Mouse (Mus musculus) spleen, postnatal 4 days (tissue): ENCODE measurements around the gene Lefty2.
"Not testable (repeated sequence)": the region's sequence is repeated elsewhere in the genome, so short reads cannot be mapped to it uniquely, and the experiment has no call there.

Experiments
- DNase-seq, 2 experiments: peaks; one replicate each; pipeline ENCODE4 v3.0.0; 2022; ENCODE audit warnings: low spot score in 2 of 2

Gene Lefty2

DNA sequence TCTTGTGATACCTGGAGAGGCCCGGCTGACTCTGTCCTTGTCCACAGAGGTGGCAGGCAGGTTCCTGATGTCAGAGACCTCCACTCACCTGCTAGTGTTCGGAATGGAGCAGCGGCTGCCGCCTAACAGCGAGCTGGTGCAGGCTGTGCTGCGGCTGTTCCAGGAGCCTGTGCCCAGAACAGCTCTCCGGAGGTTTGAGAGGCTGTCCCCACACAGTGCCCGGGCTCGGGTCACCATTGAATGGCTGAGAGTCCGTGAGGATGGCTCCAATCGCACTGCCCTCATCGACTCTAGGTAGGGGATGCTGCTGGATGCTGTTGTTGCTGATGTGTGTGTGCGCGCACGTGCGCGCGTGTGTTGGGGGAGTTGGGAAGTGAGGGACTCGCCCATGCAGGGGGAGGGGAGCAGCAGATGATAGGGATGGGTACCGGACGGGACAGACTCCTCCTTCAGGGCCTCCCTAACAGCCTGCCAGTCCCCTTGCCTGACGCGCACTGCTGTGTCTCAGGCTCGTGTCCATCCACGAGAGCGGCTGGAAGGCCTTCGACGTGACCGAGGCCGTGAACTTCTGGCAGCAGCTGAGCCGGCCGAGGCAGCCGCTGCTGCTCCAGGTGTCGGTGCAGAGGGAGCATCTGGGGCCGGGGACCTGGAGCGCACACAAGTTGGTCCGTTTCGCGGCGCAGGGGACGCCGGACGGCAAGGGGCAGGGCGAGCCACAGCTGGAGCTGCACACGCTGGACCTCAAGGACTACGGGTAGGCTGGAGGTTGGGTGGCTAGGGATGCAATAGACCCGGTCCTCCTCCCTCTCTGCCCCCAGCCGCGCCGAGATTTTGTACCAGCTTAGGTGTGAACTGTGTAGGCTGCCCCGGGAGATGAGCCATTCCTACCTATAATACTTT is 1.4 kb downstream of the Lefty2 start:
- DNase-seq: not testable (repeated sequence)

DNA sequence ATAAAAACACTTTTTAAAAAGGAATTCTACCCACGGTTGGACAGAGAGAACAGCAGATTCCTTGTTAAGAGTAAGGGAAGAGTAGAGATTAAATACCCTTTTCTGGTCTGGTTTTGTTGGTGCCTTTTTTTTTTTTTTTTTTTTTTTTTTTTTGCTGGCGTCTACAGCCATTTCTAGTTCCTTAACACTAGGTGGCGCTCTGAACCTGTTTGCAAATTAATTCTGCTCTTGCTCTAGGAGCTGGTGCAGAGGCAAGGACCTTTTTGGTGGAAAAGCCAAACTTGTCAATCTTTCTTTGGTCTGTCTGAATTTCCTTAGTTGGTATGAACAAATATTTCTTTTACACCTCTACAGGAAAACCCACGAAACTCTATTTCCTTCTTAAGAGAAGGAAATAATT is 8.2 kb downstream of the Lefty2 start:
- peak in 1 of 2 experiments; percentile 50 for DNase-seq

DNA sequence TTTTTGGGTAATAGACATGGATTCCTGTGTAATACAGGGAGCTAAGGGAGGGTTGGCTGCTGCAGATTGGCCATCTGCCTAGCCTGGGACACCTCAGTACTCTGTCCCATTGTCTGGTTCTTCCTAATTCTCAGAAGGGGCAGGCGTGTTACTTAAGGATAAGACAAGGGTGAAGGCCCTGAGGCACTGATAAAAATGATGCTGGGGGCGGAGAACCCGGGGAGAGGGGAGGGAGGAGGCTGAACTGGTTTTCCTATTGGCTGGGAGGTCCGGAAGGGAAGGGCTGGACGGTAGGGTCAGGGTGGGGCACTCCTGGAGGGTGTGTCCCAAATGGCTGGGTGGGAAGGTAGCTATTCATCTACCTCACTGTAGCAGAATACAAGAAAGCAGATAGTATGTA is 10.0 kb downstream of the Lefty2 start:
- DNase-seq: peak; percentile 86 to 88

DNA sequence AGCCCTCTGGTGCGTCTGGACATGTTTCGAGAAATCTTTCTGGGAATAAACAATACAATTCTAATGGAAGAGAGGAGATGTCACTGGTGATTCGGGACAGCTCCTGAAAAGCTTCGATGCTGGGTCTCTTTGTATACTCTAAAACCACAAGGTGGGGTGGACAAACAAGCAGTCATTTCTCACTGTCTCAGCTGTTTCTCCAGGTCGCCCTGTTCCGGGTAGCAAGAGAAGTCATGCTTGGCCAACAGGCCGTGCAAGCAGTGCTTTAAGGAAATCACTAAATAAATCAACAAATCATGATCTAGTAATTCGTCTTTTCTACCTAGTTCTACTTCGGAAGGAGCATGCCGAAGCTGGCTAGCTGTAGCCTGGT is 10.7 kb downstream of the Lefty2 start:
- peak in 1 of 2 experiments; percentile 28 for DNase-seq

DNA sequence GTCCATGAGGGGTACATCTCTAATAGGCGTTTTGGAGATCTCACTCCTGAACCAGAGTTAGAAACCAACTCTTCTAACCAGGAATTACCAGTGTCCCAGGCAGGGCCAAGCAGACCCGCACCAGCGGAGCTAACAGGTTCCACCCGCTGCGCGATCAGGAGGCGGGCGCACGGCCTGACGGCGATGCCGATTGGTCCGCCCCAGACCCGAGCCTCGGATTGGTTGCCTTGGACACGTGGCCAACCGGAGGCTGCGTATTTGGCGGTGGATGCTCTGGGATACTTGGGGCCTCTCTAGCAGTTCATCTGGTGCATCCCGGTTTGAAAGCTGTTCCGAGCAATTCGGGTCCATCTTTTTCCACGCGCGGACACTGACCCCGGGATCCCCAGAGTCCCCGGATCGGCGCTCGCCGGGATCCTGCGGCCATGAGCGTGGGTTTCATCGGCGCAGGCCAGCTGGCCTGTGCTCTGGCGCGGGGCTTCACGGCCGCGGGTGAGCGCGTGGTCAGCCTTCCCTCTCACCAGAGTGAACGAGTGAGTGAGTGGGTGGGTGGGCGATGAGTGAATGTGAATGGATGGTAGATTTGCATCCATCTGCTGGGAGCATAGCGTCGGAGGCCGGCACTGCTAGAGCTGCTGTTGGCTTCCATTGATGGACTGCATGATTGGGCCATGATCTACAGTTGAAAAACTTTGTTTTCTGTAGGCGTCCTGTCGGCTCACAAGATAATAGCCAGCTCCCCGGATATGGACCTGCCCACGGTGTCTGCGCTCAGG is 11.3 kb downstream of the Lefty2 start, which contains the start of gene Pycr2:
TSS of gene Pycr2 (plus strand) at position 255 of the 776 bp plus-strand sequence.
- DNase-seq: peak; percentile 94 to 97

DNA sequence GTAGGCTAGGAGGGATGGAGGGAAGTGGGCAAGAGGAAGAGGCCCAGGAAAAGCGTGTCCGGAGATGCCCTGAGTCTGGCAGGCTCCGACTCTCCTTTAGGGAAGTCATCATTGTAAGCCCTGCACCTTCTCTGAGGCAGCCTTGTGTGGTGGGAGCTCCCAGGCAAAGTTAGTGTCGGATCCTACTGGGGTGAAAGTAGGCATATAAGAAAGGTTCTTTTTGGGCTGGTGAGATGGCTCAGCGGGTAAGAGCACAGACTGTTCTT is 11.8 kb downstream of the Lefty2 start:
- DNase-seq: no peak

DNA sequence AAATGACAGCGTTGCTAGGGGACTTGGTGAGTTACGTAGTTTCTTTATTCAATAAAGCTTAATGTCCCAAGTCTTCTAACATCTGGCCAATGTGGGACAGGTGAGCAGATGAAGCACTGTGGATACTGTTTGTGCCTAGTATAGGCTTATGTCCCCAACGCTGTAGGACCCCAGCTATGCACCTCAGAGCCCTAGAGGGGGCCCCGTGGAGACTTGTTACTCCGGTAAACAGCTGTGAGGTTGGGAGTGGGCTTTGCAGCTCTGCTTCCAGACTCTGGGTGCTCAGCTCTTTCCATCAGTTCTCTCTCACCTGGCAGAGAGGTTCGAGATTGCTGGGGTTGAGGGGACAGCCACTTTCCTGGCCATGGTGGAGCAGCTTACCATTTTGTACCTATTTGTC is 12.4 kb downstream of the Lefty2 start:
- DNase-seq: no peak

DNA sequence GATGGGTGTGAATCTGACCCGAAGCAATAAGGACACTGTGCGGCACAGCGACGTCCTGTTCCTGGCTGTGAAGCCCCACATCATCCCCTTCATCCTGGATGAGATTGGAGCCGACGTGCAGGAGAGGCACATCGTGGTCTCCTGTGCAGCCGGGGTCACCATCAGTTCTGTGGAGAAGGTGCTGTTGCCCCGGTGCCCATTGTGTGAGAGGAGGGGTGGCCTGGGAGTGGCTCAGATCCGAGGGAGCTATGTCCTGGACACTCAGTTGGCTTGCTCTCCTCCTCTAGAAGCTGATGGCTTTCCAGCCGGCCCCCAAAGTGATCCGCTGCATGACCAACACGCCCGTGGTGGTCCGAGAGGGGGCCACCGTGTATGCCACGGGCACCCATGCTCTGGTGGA is 13.0 kb downstream of the Lefty2 start:
- no peak for DNase-seq

DNA sequence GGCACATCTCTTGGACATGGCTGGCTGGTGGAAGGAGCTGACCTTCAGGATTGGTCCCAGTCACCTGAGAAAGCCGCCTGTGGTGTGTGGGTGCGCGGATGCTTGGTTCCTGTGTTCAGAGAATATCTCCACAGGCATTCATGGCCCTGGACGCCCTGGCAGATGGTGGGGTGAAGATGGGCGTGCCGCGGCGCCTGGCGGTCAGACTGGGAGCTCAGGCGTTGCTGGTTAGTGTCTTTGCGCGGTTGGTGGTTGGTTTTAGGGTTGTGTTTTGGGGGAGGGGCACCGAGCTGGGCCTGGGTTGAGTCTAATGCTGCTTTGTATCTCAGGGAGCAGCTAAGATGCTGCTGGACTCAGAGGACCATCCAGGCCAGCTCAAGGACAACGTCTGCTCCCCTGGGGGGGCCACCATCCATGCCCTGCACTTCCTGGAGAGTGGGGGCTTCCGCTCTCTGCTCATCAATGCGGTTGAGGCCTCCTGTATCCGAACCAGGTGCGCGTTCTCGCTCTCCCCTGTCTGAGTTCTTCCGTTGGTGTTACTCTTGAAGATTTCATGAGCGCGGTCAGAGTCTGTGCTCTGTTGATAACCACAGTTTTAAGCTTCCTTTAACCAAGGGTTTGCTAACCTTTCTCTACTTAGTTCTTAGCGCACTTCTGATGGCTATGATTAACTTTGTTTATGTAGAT is 13.7 kb downstream of the Lefty2 start:
- peak in 1 of 2 experiments; percentile 43 for DNase-seq

DNA sequence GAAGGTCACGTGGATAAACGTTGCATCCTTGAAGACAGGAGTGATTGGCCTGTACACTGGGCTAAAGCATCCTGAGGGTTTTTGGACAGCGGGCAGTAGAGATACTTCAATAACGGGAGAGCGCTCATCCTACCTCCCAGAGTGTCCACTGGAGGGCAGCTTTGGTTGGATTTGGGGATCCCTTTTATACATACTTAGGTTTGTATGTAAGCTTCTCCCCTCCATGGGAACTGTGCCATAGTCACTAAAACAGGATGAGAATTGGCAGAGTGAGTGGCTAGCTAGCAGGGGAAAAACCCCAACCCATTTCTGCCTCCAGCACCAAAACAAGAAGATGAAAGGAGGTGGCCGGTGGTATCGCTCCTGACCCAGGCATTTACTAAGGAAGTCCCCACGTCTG is 18.2 kb downstream of the Lefty2 start:
- DNase-seq: no peak

DNA sequence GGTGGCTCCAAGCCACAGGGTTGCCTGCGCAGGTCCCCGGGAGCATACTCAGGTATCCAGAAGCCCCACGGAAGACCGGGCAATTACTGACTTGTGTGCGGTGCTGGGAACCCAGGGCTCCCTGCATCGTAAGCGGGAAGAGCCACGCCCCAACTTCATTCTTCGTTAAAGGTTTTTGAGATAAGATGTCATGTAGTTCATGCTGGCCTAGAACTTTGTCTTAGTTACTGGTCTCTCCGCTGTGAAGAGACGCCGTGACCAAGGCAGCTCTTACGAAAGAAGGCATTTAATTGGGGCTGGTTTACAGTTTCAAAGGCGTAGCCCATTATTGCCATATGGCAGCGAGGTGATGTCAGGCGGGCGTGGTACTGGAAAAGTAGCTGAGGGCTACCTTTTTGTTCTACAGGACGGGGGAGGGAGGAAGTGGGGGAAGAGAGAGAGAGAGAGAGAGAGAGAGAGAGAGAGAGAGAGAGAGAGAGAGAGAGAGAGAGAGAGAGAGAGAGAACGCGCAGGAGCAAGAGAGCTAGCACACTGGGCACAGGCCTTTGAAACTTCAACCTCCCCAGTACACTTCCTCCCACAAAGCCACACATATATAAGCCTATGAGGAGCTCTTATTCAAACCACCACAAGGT is 18.9 kb downstream of the Lefty2 start:
- no peak for DNase-seq

DNA sequence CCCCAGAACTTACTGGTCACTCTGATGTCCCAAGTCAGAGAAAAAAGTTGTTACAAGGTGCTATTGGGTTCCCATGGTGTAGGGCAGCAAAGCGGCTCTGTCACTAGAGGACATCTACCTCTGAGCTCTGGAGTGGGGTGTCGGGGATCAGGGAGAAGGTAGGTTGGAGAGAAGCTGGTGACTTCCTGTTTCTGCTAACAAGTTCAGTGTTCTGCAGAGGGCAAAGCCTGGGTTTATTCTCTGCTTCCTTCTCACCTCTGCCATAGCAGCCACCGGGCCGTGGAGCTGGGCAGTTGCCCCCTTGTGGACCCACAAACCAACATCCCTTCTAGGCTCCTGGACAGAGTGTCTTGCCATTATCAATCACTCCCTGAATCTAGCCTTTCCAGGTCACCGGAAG is 19.9 kb downstream of the Lefty2 start:
- DNase-seq: no peak

DNA sequence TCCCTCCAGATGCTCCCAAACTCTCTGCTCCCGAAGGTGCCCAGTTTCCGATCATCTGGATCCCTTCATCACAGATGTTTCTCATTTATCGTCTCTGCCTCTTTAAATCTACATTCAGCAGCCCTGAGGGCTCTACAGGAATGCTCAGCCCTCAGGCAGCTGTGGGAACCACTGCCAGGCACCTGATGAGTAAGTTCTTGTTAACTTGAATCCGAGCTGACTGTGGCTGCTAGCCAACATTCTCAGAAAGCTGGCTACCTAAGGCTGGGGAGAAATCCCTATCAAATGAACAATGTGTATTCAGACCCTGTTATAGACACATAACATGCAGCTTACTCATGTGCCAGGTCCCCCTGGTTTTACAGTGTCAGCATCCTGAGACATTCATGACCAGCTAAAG is 20.9 kb downstream of the Lefty2 start:
- no peak for DNase-seq

DNA sequence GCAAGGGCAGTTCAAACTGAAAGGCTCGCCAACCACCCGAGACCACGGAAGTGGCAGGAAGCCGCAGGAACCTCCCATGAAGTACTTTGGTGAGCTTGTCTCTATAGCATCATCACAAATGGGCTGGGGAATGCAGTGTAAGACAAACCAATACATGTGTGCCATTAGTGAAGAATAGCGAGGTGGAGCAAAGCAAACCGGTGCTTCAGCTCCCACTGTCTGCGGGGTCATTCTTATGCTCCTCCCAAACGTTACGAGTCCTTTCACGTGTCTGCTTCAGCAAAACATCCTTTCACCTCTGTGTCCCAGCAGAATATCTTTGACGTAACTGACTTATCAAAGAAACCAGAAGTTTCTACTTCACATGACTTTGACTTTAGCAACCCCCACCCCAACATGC is 23.5 kb downstream of the Lefty2 start:
- no peak for DNase-seq

DNA sequence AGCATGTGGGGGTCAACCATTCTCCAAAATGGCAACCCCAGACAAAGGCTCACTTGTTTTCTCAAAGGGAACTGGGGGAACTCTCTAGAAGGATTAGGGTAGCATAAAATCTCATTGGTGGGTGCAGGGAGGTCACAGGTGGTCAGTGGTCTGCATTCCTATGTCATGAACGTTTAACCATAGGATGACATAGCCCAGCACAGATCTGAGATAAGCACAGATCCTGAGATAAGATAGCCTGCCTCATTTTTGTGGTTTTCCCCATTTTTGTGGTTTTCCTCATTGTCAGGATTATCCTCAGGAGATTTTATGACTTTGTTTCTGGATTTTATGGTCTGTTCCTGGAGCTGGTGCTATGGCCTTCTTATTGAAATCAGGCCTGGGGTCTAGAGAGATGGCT is 24.1 kb downstream of the Lefty2 start:
- DNase-seq: no peak

DNA sequence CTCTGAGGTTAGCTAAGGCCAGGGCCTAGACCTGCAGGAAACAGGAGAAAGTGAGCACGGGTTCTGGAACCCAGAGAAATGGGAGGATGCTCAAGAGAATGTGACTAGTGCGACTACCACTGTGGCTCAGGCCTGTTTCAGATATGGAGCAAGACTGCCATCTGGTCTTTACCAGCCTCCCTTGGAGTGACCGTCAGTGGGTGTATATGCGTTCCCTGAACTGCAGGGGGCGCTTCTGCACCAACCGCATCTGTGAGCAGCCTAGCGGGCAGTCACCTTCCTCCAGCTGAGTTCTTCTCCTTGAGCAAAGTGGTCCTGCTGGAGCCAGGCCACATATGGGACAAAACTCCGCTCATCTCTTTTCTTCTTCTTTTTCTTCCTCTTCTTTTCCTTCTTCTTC is 26.8 kb downstream of the Lefty2 start:
- DNase-seq: peak; percentile 61 to 81

DNA sequence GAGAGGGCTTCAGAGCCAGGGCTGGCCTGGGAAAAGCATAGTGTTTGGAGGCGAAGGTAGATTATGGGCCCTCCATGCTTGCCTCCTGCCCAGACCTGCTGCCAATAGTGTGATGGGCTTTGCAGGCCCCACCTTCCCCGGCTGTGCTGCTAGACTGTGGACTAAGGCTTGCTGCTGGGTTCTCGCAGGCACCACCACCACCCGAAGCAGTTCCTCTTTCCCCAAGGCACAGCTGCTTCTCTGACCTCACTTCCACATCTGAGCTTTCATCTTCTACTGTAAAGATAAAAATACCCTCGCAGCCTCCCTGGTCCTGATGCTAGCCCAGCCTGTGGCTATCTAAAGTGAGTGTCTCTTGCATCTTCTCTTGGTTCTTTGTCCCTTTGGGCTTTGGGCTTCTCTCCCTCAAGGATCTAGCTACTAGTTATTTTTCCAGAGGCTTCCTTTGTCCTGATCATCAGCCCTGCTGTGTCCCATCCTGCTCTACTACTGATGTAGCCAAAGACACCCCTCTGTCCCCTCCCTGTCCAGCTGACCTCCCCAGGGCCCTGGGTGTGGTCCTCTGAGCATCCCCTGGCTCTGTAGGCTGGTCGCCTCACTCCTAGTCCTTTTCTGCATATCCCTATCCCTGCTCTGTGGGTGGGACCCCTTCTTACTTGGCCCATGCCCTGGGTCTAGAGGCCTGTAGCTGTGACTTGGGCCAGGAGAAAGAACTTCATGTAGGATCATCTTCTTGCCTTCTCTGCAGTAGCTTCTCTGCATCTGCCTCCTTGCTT is 29.6 kb downstream of the Lefty2 start:
- peak in 1 of 2 experiments; percentile 56 for DNase-seq

DNA sequence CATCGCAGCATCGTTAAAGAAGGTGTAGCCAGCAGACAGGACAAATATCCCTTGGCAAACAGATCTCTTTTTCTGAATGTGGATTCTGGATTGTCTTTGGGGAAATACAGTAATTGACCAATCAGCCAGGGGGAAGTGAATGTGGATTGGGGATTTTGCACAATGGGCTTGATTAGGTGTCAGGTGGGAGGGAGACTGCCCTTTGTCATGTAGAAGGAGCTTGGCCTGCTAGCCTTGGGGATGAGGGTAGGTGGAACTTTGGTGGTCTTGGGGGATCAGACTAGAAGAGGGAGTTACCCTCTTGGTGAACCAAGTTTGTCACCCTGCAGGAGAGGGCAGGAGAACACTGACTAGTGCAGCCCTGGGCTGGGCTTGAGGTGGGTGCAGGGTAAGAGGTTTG is 31.8 kb downstream of the Lefty2 start:
- no peak for DNase-seq

DNA sequence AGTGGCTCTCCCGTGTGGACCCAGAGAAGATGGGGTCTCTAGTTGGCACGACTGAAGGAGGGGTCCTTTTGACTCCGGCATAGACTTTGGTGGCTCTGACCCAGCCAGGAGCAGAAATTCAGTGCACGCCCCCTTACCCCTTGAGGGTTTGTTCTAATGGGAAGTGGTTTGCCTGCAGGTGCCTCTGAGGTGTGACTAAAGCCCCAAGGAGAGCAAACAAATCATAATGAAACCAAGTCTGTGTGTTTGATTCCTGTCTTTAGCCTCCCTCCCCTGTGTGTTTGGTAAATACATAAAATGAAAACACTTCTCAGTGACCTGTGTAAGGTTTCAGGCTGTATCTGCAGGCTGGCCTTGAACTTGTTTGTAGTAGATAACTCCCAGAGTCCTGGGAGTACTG is 33.4 kb downstream of the Lefty2 start:
- no peak for DNase-seq

DNA sequence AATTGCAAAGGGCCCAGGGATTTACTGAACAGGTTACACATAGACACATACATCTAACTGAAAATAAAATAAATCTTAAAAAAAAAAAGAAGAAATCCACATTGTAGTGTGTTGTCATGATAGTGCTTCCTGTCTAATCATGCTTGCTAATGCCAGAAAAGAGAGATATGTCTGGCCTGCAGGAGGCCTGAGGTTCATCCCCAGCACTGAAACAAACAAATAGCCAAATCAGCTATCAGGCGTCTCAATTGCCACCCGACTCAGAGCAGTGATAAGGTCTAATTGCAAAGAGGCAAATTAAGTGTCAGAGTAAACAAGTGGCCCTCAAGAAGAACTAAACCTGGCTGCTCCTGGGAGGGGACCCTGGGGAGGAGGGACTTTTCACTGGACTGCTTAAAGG is 36.7 kb downstream of the Lefty2 start:
- DNase-seq: no peak

DNA sequence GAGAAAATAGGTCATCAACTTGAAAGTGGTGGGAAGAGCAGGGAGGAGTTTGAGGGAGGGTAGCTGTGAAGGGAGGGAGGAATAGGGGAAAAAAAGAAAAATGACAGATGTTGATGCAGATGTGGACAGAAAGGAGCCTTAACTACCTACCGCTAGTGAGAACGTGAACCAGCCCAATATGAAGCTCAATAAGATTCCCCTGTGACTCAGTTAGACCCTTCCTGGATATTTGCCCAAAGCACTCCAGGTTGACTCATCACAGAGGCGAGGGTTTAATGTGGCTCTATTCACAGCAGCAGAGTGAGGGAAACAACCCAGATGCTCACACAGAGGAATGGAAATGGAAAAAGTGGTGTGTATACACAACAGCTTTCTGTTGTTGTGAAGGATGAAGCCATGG is 38.2 kb downstream of the Lefty2 start:
- DNase-seq: no peak
